Mouse (Mus musculus) liver, embryonic 14.5 days (tissue): Measurements from ENCODE around the gene Rad51b.

Experiments used
- CTCF ChIP-seq: IDR thresholded peaks from 2 replicates; pipeline ENCODE4 v1.5.1; 2016; ENCODE audit warnings: antibody characterized with exemption, low read depth, control low read depth
- EP300 ChIP-seq: IDR thresholded peaks from 2 replicates; pipeline ENCODE4 v1.6.1; 2016; ENCODE audit warnings: antibody characterized with exemption, low read depth

- TF ChIP-seq CTCF (no peak), EP300 (no peak)
These were observed 90.8 kb downstream of the Rad51b start for GRCm38 (mm10) chr12:79387886-79388285.
